Mouse (Mus musculus) midbrain, embryonic 10.5 days (tissue): Measurements from ENCODE around the gene Cacna1s. TPM values are rescaled to one million over a fixed set of nuclear protein-coding genes. Genes with fewer than 3 reads are reported as not detected.

Experiments used
- DNase-seq: peaks from one replicate; pipeline ENCODE4 v3.0.0-alpha.2; 2017; ENCODE audit warnings: low spot score
- H3K27ac ChIP-seq: fragments of 300-500 bp; sonication (generic); replicated peaks from 2 replicates; pipeline ENCODE4 v1.5.1; 2016; ENCODE audit warnings: mild to moderate bottlenecking
- H3K27me3 ChIP-seq: fragments of 300-500 bp; sonication (generic); 2 replicates; pipeline ENCODE4 v1.6.1; 2016; ENCODE audit warnings: low read depth, mild to moderate bottlenecking; ENCODE audit not compliant: poor library complexity, severe bottlenecking
- H3K36me3 ChIP-seq: fragments of 300-500 bp; sonication (generic); 2 replicates; pipeline ENCODE4 v1.6.1; 2016; ENCODE audit warnings: mild to moderate bottlenecking, moderate library complexity
- H3K4me1 ChIP-seq: fragments of 300-500 bp; sonication (generic); 2 replicates; pipeline ENCODE4 v1.6.1; 2016
- H3K4me3 ChIP-seq: fragments of 300-500 bp; sonication (generic); 2 replicates; pipeline ENCODE4 v1.5.1; 2016; ENCODE audit warnings: mild to moderate bottlenecking, moderate library complexity
- H3K9me3 ChIP-seq: fragments of 300-500 bp; sonication (generic); replicated peaks from 2 replicates; pipeline ENCODE4 v1.6.1; 2016; ENCODE audit warnings: mild to moderate bottlenecking
- WGBS: fragments of 180-500 bp; shearing (Covaris S2); methylation state at CpG from one replicate; pipeline ENCODE4 v1.1.7; 2016; 5-methylcytosine and 5-hydroxymethylcytosine counted together
- polyA plus RNA-seq: library from polyadenylated mRNA; unstranded; fragments of >200 nt; fragmentation: Nextera tagmentation; extraction: Ambion mirVana; gene quantifications from 2 replicates; pipeline ENCODE4 v1.2.1, GENCODE M21; 2016

Gene Cacna1s
- polyA plus RNA-seq, 1 experiment from 2014 or later: not detected

GRCm38 (mm10) chr1:136126159-136126765 is 73.7 kb downstream of the Cacna1s start:
- H3K4me1 ChIP-seq: peaks cover 26% of the 10 kb centered on the region
- WGBS: 87% methylated on average over 10 of the region's 10 CpGs

GRCm38 (mm10) chr1:136126895-136127294 is 74.3 kb downstream of the Cacna1s start:
- H3K27me3 ChIP-seq: peaks cover 24% of the 10 kb centered on the region
- no peaks in the 10 kb centered on the region for H3K9me3 ChIP-seq
- H3K27ac ChIP-seq: no peak overlapping the region
- H3K4me1 ChIP-seq: peaks cover 32% of the 10 kb centered on the region
- 90% methylated on average over 10 of the region's 10 CpGs for WGBS
- no peaks in the 10 kb centered on the region for H3K36me3 ChIP-seq
- DNase-seq: no peak
- no peak overlapping the region for H3K4me3 ChIP-seq

More at GRCm38 (mm10) chr1:136126159-136126765, 73.7 kb downstream of the Cacna1s start:
- Histone ChIP-seq H3K4me3 (no peak overlapping the region), H3K9me3 (no peaks in the 10 kb centered on the region), H3K27me3 (peaks cover 24% of the 10 kb centered on the region), H3K36me3 (no peaks in the 10 kb centered on the region), H3K27ac (no peak overlapping the region)
- DNase-seq: no peak

GRCm38 (mm10) chr1:136127856-136128255 is 75.3 kb downstream of the Cacna1s start:
- H3K4me1 ChIP-seq: peaks cover 42% of the 10 kb centered on the region
- H3K9me3 ChIP-seq: no peaks in the 10 kb centered on the region
- DNase-seq: no peak
- WGBS: 81% methylated on average over 3 of the region's 3 CpGs
- H3K27ac ChIP-seq: no peak overlapping the region
- no peak overlapping the region for H3K4me3 ChIP-seq
- H3K27me3 ChIP-seq: peaks cover 33% of the 10 kb centered on the region
- no peaks in the 10 kb centered on the region for H3K36me3 ChIP-seq

GRCm38 (mm10) chr1:136128416-136128815 is 75.9 kb downstream of the Cacna1s start:
- Histone ChIP-seq H3K9me3 (no peaks in the 10 kb centered on the region), H3K36me3 (no peaks in the 10 kb centered on the region), H3K27me3 (peaks cover 38% of the 10 kb centered on the region), H3K4me1 (peaks cover 47% of the 10 kb centered on the region), H3K4me3 (no peak overlapping the region), H3K27ac (no peak overlapping the region; the same call in 1 of the 2 replicates)
- DNase-seq: no peak
- WGBS: 80% methylated on average over 5 of the region's 5 CpGs

GRCm38 (mm10) chr1:136128944-136129589 is 76.5 kb downstream of the Cacna1s start:
- Histone ChIP-seq H3K4me1 (peaks cover 54% of the 10 kb centered on the region), H3K27ac (peak overlapping the region; percentile 52), H3K36me3 (no peaks in the 10 kb centered on the region), H3K9me3 (no peaks in the 10 kb centered on the region), H3K4me3 (no peak overlapping the region), H3K27me3 (peaks cover 45% of the 10 kb centered on the region)
- DNase-seq: no peak
- WGBS: 58% methylated on average over 4 of the region's 4 CpGs

- Histone ChIP-seq H3K4me1 (peaks cover 64% of the 10 kb centered on the region), H3K9me3 (no peaks in the 10 kb centered on the region), H3K27ac (peak overlapping the region; percentile 73), H3K4me3 (peak overlapping the region; percentile 91), H3K27me3 (peaks cover 55% of the 10 kb centered on the region), H3K36me3 (no peaks in the 10 kb centered on the region)
- 71% methylated on average over 3 of the region's 3 CpGs for WGBS
- no peak for DNase-seq
Observed at GRCm38 (mm10) chr1:136130107-136130506, 77.6 kb downstream of the Cacna1s start.

GRCm38 (mm10) chr1:136130951-136131558 is 78.5 kb downstream of the Cacna1s start, which contains the start of gene Kif21b:
TSS of gene Kif21b (plus strand) at chr1:136131389.
- DNase-seq: peak; percentile 96
- Histone ChIP-seq H3K36me3 (no peaks in the 10 kb centered on the region), H3K9me3 (no peaks in the 10 kb centered on the region), H3K27me3 (peaks cover 58% of the 10 kb centered on the region), H3K4me1 (peaks cover 74% of the 10 kb centered on the region), H3K27ac (peak within 1 kb of the TSS; percentile 93), H3K4me3 (peak within 1 kb of the TSS; percentile 91)
- WGBS: under 1% methylated on average over 42 of the region's 42 CpGs

GRCm38 (mm10) chr1:136131603-136132291 is 79.2 kb downstream of the Cacna1s start:
- Histone ChIP-seq H3K9me3 (no peaks in the 10 kb centered on the region), H3K27ac (peak overlapping the region; percentile 93), H3K27me3 (peaks cover 63% of the 10 kb centered on the region), H3K36me3 (no peaks in the 10 kb centered on the region), H3K4me1 (peaks cover 81% of the 10 kb centered on the region), H3K4me3 (peak overlapping the region; percentile 91)
- DNase-seq: no peak
- 1% methylated on average over 43 of the region's 43 CpGs for WGBS

GRCm38 (mm10) chr1:136132386-136133201 is 80.0 kb downstream of the Cacna1s start:
- Histone ChIP-seq H3K4me3 (peak overlapping the region; percentile 91), H3K27me3 (peaks cover 69% of the 10 kb centered on the region), H3K36me3 (no peaks in the 10 kb centered on the region), H3K27ac (peak overlapping the region; percentile 93), H3K9me3 (no peaks in the 10 kb centered on the region), H3K4me1 (peaks cover 89% of the 10 kb centered on the region)
- DNase-seq: no peak
- WGBS: 31% methylated on average over 10 of the region's 10 CpGs

GRCm38 (mm10) chr1:136133570-136134240 is 81.2 kb downstream of the Cacna1s start:
- no peaks in the 10 kb centered on the region for H3K9me3 ChIP-seq
- DNase-seq: no peak
- H3K4me1 ChIP-seq: peaks cover 96% of the 10 kb centered on the region
- H3K4me3 ChIP-seq: peak overlapping the region; percentile 91
- H3K36me3 ChIP-seq: no peaks in the 10 kb centered on the region
- WGBS: 42% methylated on average over 13 of the region's 13 CpGs
- no peak overlapping the region; the same call in none of the 2 replicates for H3K27ac ChIP-seq
- H3K27me3 ChIP-seq: peaks cover 76% of the 10 kb centered on the region

- 84% methylated on average over 2 of the region's 2 CpGs for WGBS
- no peak for DNase-seq
- Histone ChIP-seq H3K27ac (0 out of 2 replicates have a peak overlapping the region, but pooled peaks have one; percentile 35), H3K9me3 (no peaks in the 10 kb centered on the region), H3K27me3 (peaks cover 74% of the 10 kb centered on the region), H3K4me3 (no peak overlapping the region), H3K36me3 (no peaks in the 10 kb centered on the region), H3K4me1 (peaks cover 97% of the 10 kb centered on the region)
Observed at GRCm38 (mm10) chr1:136134547-136134946, 82.0 kb downstream of the Cacna1s start.
